Mouse (Mus musculus) urinary bladder, adult 18-20 months (tissue): Measurements from ENCODE around the gene Gprc5c.

Source experiments
- DNase-seq, 2 experiments: peaks; one replicate each; pipeline ENCODE4 v3.0.0; 2022; ENCODE audit warnings: low spot score in 2 of 2, mixed read lengths in 2 of 2

The Gprc5c gene

DNA sequence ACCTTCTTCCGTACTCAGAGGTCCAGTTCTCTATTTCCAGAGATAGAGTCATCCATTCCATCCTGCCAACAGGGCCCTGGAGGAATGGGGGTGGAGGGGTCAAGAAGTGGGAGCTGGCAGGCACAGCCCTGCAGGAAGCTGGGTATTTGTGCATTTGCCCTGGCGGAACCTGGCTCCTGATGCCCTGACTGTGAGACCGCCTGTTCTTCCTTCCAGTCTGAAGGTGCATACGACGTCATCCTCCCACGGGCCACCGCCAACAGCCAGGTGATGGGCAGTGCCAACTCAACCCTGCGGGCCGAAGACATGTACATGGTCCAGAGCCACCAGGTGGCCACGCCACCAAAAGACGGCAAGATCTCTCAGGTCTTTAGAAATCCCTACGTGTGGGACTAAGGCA lies 17.3 kb downstream of the Gprc5c start:
- no peak for DNase-seq

DNA sequence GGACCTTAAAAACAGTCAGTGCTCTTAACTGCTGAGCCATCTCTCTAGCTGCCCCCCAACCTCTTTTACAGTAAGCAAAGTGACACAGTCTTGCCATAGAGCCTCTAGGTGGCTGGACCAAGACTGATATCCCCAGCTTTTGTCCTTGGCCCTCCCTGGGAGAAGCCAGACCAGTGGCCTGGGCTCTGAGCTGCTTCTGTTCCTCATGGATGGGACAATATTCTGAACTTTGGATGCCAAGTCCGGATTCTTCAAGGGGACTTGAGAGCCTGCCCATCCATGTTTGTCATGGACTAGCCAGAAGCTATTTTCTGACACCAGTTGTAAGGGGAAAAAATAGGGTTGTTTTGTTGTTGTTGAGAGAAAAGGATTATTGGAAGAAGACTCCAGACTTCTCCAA lies 18.8 kb downstream of the Gprc5c start:
- no peak for DNase-seq

DNA sequence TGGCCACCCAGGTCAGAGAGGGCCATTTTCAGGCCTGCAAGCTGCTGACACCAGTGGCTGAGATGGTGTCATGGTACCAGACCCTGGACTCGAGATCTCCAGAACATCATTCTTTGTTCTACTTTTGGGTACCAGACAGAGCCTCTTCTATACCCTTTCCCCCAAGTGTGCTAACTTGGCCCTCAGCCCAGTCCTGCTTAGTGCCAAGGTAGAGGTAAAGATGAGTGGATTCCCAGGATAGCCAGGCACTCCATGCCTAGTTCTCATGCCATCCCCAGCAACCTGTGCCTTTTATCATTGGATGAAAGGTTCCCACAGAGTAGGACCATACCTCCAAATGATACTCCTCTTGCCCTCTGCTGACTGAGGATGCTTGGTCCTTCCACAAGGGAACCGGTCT lies 20.6 kb downstream of the Gprc5c start:
- DNase-seq: no peak

- no peak for DNase-seq
Observed at GRCm38 (mm10) chr11:114873022-114873817, 22.3 kb downstream of the Gprc5c start.

GRCm38 (mm10) chr11:114874226-114875145 lies 23.5 kb downstream of the Gprc5c start:
- DNase-seq: no peak

DNA sequence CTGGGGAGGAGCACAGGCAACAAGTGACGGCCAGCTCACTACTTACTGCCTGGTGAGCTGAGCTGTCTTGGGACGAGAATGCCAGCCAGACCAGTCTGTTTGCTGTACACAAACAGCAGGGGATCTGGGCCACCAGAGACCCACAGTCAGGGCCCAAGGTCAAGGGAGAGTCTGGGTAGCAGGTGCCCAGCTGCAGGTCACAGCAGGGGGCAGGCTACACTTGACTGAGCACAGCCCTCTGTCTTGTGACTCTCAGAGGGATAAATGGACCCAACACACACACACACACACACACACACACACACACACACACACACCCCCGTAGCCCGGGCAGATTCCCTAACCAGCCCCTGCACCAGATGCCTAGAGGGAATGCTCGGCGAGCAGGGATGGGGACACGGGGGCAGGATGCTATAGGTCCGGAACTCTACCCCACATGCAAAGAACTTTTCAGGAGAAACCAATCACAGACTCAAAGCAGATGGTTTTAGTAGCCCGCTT lies 24.4 kb downstream of the Gprc5c start:
- DNase-seq: no peak

- DNase-seq: no peak
Observed at GRCm38 (mm10) chr11:114876176-114876575, 25.2 kb downstream of the Gprc5c start.

DNA sequence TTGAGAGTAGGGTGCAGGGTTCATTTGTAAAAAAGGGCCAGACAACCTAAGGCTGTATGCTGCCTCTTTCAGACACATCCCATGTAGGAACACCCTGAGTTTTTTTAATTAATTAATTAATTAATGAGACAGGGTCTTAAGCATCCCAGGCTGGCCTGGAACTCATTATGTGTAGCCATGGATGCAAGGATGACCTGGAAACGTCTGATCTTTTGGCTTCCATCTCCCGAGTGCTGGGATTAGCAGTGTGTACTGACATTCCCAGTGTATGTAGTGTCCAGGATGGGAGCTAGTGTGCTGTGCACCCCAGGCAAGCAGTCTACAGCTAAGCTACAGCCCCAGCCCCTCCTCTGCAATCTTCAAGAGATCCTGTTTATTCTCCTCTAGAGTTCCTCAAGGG lies 25.7 kb downstream of the Gprc5c start:
- DNase-seq: no peak

GRCm38 (mm10) chr11:114877145-114877544 lies 26.2 kb downstream of the Gprc5c start:
- DNase-seq: peak; percentile 36 to 39

GRCm38 (mm10) chr11:114879666-114880065 lies 28.7 kb downstream of the Gprc5c start:
- no peak for DNase-seq

- DNase-seq: no peak
Observed at GRCm38 (mm10) chr11:114880185-114880584, 29.2 kb downstream of the Gprc5c start.

DNA sequence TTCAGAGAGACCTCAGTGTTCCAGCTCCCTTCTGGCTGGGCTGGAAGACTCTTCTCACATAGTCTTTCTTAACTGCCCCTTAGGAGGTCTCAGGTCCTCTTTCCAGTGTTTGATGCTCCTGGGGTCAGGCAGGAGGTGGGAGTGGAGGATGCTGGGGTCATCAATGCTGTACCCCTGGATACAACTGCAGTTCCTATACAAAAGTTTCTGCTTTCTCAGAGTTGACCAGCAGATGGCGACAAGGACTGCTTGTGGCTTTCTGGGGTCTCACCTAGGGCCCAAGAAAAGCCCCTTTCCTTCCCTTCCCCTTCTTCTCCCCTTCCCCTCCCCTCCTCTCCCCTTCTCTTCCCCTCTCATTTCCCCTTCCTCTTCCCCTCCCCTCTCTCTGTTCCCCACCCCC lies 29.6 kb downstream of the Gprc5c start:
- DNase-seq: no peak

DNA sequence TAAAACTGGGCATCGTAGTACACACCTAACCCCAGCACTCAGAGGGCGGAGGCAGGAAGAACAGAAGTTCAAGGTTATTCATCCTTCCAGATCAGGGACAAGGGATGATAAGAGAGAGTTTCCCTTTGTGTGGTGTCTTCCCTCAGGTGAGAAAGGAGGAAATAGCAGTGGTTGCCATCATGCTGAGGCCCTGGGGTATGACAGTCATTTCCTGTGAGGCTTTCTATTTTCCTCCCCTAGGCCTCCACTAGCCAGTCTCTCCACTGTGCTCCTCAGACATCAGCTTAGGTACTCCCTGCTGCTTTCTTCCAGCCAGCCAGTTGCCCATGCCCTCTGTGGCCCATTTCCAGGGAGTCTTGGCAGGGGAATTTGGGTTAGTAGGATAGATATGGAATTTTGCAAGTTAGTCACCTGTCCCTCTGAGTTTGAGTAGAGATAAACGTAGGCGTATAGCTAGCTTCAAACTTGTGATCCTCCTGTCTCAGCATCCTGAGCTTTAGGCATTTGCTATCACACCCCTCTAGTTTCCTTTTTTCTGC lies 32.4 kb downstream of the Gprc5c start:
- no peak for DNase-seq

DNA sequence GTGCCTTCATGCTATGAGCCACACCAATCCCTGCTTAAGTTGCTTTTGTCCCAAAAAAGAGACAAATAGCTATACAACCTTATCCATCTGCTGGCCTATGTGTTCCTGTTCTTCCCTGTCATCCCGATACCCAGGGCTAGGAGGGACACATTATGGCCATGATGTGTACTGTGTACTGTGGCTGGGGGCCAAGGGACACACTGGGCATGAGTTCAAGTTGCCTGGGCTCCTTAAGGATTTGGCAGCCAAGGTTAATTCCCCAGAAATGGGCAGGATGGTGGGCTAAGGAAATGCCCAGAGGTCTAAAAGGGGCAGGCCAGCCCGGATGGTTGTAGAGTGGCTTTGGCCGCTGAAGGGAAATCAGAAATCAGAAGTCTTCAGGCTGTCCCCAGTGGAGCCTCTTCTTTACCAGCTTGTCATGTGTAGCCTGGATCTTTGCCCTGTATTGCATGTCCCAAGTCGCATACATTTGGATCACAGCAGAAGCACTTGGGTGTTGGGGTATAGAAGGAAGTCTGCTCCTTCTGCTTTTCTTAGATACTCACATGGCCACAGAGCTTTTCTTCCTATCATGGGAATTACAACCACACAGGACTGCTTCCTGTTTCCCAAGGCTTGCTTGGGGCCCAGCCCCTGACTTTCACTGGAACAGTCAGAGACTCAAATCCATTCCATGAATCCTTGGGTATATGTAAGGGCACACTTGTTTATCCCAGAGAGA lies 33.6 kb downstream of the Gprc5c start:
- no peak for DNase-seq

- no peak for DNase-seq
Observed at GRCm38 (mm10) chr11:114889991-114890518, 39.1 kb downstream of the Gprc5c start, which contains the start of gene Cd300a. Cd300a (plus strand) TSS chr11:114890041.

DNA sequence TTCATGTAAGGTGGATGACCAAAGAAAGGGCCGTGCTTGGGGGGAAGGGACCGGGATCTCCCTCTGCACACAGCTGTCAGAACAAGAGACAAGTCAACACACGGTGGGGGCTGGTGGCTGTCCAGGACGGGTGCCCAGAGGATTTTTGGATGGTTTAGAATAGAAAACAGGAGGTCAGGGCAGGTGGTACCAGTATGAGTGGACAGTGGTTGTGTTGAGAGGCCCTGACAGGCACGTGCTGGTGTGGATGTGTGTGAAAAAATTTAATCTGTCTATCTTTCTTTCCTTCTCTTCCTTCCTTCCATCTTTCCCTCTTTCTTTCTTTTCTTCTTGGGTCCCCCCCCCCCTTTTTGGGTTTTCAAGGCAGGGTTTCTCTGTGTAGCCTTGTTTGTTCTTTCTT lies 39.6 kb downstream of the Gprc5c start:
- DNase-seq: no peak

DNA sequence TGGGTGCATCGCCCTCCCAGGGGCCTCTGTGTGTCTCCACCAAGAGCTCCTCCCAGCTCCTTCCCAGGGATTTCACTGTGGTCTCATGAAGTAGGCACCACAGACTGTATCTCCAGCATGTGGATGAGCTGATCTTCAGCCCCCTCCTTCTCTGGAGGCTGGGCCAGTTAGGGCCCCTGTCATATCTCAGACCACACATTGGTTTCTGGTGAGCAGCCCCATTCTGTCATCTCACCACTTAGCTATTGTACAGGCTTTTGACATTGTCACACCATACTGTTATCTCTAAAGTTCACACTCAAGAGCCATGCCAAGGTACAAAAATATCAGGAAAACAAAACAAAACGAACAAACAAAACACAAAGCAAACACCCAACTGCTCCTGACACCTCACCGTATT lies 45.1 kb downstream of the Gprc5c start:
- DNase-seq: no peak

GRCm38 (mm10) chr11:114898026-114898425 lies 47.1 kb downstream of the Gprc5c start:
- no peak for DNase-seq

- no peak for DNase-seq
Observed at GRCm38 (mm10) chr11:114903224-114903623, 52.3 kb downstream of the Gprc5c start.

DNA sequence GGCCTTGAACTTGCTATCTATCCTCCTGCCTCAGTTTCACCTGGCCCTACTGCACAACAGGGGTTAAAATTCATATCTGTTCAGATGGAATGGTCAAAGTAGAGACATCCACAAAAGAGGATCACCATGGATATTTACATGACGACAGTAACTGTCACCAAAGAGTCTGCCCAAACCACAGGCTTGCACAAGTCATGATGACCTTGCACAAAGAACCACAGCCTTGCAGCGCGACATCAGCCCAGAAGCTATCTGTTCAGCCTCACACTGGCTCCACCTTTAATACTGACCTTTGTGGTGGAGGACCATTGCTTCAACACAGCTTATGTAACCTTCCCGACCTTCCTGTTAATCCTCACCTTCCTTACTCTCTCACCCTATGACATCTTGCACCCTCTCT lies 56.6 kb downstream of the Gprc5c start:
- DNase-seq: no peak

- DNase-seq: no peak
Observed at GRCm38 (mm10) chr11:114908086-114908485, 57.1 kb downstream of the Gprc5c start.
